Comparison of ENCODE assay signal across 17 mouse cellular contexts in the genomic region with DNA sequence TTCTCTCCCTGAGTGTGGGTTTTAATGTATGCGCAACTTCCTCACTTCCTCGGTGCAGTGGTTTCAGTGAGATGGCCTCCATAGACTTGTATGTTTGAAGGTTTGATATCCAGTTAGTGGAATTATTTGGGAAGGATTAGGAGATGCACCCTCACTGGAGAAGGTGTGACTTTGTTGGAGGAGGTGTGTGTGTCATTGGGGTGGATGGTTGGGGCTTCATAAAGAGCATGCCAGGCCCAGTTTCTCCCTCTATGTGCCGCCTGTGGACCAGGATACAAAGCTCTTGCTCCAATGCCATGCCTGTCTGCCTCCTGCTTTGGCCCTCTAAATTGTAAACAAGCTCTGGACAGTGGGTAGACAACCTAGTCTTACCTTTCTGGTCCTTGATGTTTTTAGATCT.
"Had no signal": no experiment of that assay in that cellular context is flagged by ENCODE, and none has a peak within 500 bp of the region (broad histone marks: within the 10 kb centered on the region; RNA-seq: fewer than 3 reads in every experiment).

No protein-coding gene starts in this region.

- DNase-seq: retina, postnatal 1 day; right cerebral cortex, adult 18-20 months; right cerebral cortex, postnatal 14 days; right cerebral cortex, postnatal 25 days; right cerebral cortex, postnatal 4 days; spleen, adult 18-20 months; thymus, adult 18-20 months; thymus, adult 2 months; thymus, postnatal 14 days; thymus, postnatal 25 days; thymus, postnatal 36 days; thymus, postnatal 4 days had no signal

- H3K27ac ChIP-seq: neural tube, embryonic 12.5 days; neural tube, embryonic 13.5 days; neural tube, embryonic 15.5 days; stomach, embryonic 15.5 days; stomach, postnatal 0 days had no signal

- H3K36me3 ChIP-seq: neural tube, embryonic 12.5 days; neural tube, embryonic 13.5 days; neural tube, embryonic 15.5 days; stomach, embryonic 15.5 days had no signal

- H3K4me1 ChIP-seq: neural tube, embryonic 12.5 days; neural tube, embryonic 13.5 days; neural tube, embryonic 15.5 days; stomach, embryonic 15.5 days had no signal

- H3K27me3 ChIP-seq: neural tube, embryonic 12.5 days; neural tube, embryonic 15.5 days; stomach, embryonic 15.5 days had no signal

- H3K9me3 ChIP-seq: neural tube, embryonic 12.5 days; stomach, embryonic 15.5 days had no signal

- H3K9ac ChIP-seq: neural tube, embryonic 12.5 days; neural tube, embryonic 13.5 days; neural tube, embryonic 15.5 days; stomach, embryonic 15.5 days had no signal

- H3K4me3 ChIP-seq: neural tube, embryonic 12.5 days; neural tube, embryonic 13.5 days; neural tube, embryonic 15.5 days; stomach, embryonic 15.5 days had no signal

- H3K4me2 ChIP-seq: neural tube, embryonic 12.5 days; neural tube, embryonic 13.5 days; neural tube, embryonic 15.5 days; stomach, embryonic 15.5 days had no signal
